Mouse (Mus musculus) neural tube, embryonic 12.5 days (tissue): Measurements from ENCODE around the gene Fam114a1. TPM values are rescaled to one million over a fixed set of nuclear protein-coding genes. Genes with fewer than 3 reads are reported as not detected.

ENCODE experiments used
- microRNA counts: library from miRNA; unstranded; fragments of <30 nt; microRNA quantifications from one replicate; lab custom pipeline; 2017
- microRNA-seq: library from miRNA; unstranded; fragments of <30 nt; microRNA quantifications from one replicate; pipeline ENCODE4, GENCODE M21; 2017
- polyA plus RNA-seq: library from polyadenylated mRNA; unstranded; fragments of >200 nt; fragmentation: Nextera tagmentation; extraction: Ambion mirVana; gene quantifications from 2 replicates; pipeline ENCODE4 v1.2.1, GENCODE M21; 2016

Gene Fam114a1
- polyA plus RNA-seq, 1 experiment from 2014 or later = 18.2 TPM

MicroRNAs encoded within 50 kb of the gene (microRNA counts, 519-probe panel; counts per million panel counts)
- microRNA mmu-miR-574-3p (lab: Ali Mortazavi, UCI) = 342 counts per million, percentile 67 among the panel's probes with 10 or more counts
- 342 counts per million, percentile 67 among the panel's probes with 10 or more counts for microRNA mmu-miR-574-5p (lab: Ali Mortazavi, UCI)

Small RNA genes lying within 50 kb of the gene (microRNA-seq; reads per million reads assigned to microRNA genes)
- gene Mir574 = 28.6 reads per million, percentile 34 among the genes with 10 or more reads in this experiment

Other genes starting within 250 kb of the Fam114a1 start
- 27.7 and 34.8 TPM in 2 replicates for gene Klf3, start 166.7 kb upstream of the Fam114a1 start, polyA plus RNA-seq
- gene Tlr1, start 36.5 kb upstream of the Fam114a1 start, polyA plus RNA-seq = 0.17 and 0.47 TPM in 2 replicates
- gene Tlr6, start 10.0 kb upstream of the Fam114a1 start, polyA plus RNA-seq = 0.32 and 0.52 TPM in 2 replicates
- gene Tmem156, start 122.1 kb downstream of the Fam114a1 start, polyA plus RNA-seq = 0.19 and 0.20 TPM in 2 replicates
- 34.0 and 43.7 TPM in 2 replicates for gene Klhl5, start 137.5 kb downstream of the Fam114a1 start, polyA plus RNA-seq
- gene Wdr19, start 229.6 kb downstream of the Fam114a1 start, polyA plus RNA-seq = 13.3 and 15.4 TPM in 2 replicates